Mouse (Mus musculus): Measurements from ENCODE around the gene Tnpo3.

DNA sequence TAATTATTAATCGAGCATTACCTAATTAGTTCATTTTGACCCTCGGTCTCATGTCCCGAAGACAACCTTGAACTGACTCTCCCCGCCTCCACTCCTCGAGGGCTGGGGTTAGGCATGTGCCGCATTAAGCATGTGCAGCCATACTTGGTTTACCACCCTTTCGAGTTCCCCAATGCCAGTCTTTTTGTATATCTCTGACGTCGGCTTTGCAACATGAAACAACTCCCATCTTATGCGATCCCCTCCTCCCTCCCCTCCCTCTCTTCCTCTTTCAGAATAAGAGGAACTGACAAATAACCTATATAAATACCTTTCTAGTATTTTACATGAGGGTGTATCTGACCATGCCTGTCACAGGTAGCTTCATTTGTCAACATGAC, 40.5 kb upstream of the Tnpo3 start:
- no peak for TF ChIP-seq EP300 (IDR thresholded peaks at IDR 0.05)
- TF ChIP-seq CTCF (IDR thresholded peaks at IDR 0.05), result no peak
